Mouse (Mus musculus): ENCODE data around the gene Aamdc. TPM values are rescaled to one million over a fixed set of nuclear protein-coding genes. Genes with fewer than 3 reads are reported as not detected.

The Aamdc gene
- polyA plus RNA-seq, 1 experiment from 2014 or later: 36.5 TPM

Other genes with a start within 250 kb of the Aamdc start
- 4.4 and 4.9 TPM in 2 replicates for gene Usp35, start 247.5 kb downstream of the Aamdc start, polyA plus RNA-seq (2016; fragmentation: Nextera tagmentation; extraction: Ambion mirVana)
- 6.8 and 7.0 TPM in 2 replicates for gene Kctd21, start 247.2 kb downstream of the Aamdc start, polyA plus RNA-seq (2016; fragmentation: Nextera tagmentation; extraction: Ambion mirVana)
- 25.1 and 27.1 TPM in 2 replicates for gene Alg8, start 207.9 kb downstream of the Aamdc start, polyA plus RNA-seq (2016; fragmentation: Nextera tagmentation; extraction: Ambion mirVana)
- gene Ndufc2, start 179.5 kb downstream of the Aamdc start, polyA plus RNA-seq (2016; fragmentation: Nextera tagmentation; extraction: Ambion mirVana): 399 and 400 TPM in 2 replicates
- gene Thrsp, start 161.8 kb downstream of the Aamdc start, polyA plus RNA-seq (2016; fragmentation: Nextera tagmentation; extraction: Ambion mirVana): 0.48 and 0.68 TPM in 2 replicates
- gene Kctd14, start 128.2 kb downstream of the Aamdc start, polyA plus RNA-seq (2016; fragmentation: Nextera tagmentation; extraction: Ambion mirVana): 2.0 TPM in 2 replicates
- gene Ints4, start 98.5 kb downstream of the Aamdc start, polyA plus RNA-seq (2016; fragmentation: Nextera tagmentation; extraction: Ambion mirVana): 56.9 and 57.6 TPM in 2 replicates
- gene Rsf1, start 392 bp upstream of the Aamdc start, polyA plus RNA-seq (2016; fragmentation: Nextera tagmentation; extraction: Ambion mirVana): 27.9 and 29.2 TPM in 2 replicates
- 215 and 225 TPM in 2 replicates for gene Clns1a, start 117.1 kb upstream of the Aamdc start, polyA plus RNA-seq (2016; fragmentation: Nextera tagmentation; extraction: Ambion mirVana)
- gene Aqp11, start 158.8 kb upstream of the Aamdc start, polyA plus RNA-seq (2016; fragmentation: Nextera tagmentation; extraction: Ambion mirVana): 7.3 and 7.7 TPM in 2 replicates
- 97.7 and 105 TPM in 2 replicates for gene Pak1, start 209.0 kb upstream of the Aamdc start, polyA plus RNA-seq (2016; fragmentation: Nextera tagmentation; extraction: Ambion mirVana)